Mouse (Mus musculus): Measurements from ENCODE around the gene Adam8.

The Adam8 gene

GRCm38 (mm10) chr7:139979011-139979719 is 13.2 kb downstream of the Adam8 start:
- DNase-seq (ENCODE audit: low spot score): no peak

- DNase-seq (ENCODE audit: low spot score): peak; percentile 75
Measured at GRCm38 (mm10) chr7:139978278-139978892, 14.0 kb downstream of the Adam8 start, which contains the start of gene 6430531B16Rik. TSS of gene 6430531B16Rik (minus strand) at chr7:139978755.

GRCm38 (mm10) chr7:139975471-139975870 is 16.9 kb downstream of the Adam8 start:
- DNase-seq (ENCODE audit: low spot score): peak; percentile 64

- no peak for DNase-seq (ENCODE audit: low spot score)
Measured at GRCm38 (mm10) chr7:139974307-139974706, 18.1 kb downstream of the Adam8 start.

- no peak for DNase-seq (ENCODE audit: low spot score)
Measured at GRCm38 (mm10) chr7:139972923-139973331, 19.4 kb downstream of the Adam8 start.

GRCm38 (mm10) chr7:139971436-139971835 is 20.9 kb downstream of the Adam8 start:
- DNase-seq (ENCODE audit: low spot score): no peak

GRCm38 (mm10) chr7:139970979-139971378 is 21.4 kb downstream of the Adam8 start:
- DNase-seq (ENCODE audit: low spot score): no peak

GRCm38 (mm10) chr7:139970216-139970919 is 22.0 kb downstream of the Adam8 start:
- DNase-seq (ENCODE audit: low spot score): no peak

GRCm38 (mm10) chr7:139969348-139970130 is 22.8 kb downstream of the Adam8 start:
- peak; percentile 63 for DNase-seq (ENCODE audit: low spot score)

- DNase-seq (ENCODE audit: low spot score): no peak
Measured at GRCm38 (mm10) chr7:139968428-139968827, 23.9 kb downstream of the Adam8 start.

- DNase-seq (ENCODE audit: low spot score): no peak
Measured at GRCm38 (mm10) chr7:139967175-139967574, 25.2 kb downstream of the Adam8 start.

GRCm38 (mm10) chr7:139963814-139964213 is 28.5 kb downstream of the Adam8 start:
- no peak for DNase-seq (ENCODE audit: low spot score)

- DNase-seq (ENCODE audit: low spot score): no peak
Measured at GRCm38 (mm10) chr7:139961141-139961540, 31.2 kb downstream of the Adam8 start.

GRCm38 (mm10) chr7:139957958-139958357 is 34.4 kb downstream of the Adam8 start:
- no peak for DNase-seq (ENCODE audit: low spot score)

GRCm38 (mm10) chr7:139957437-139957836 is 34.9 kb downstream of the Adam8 start:
- DNase-seq (ENCODE audit: low spot score): no peak

GRCm38 (mm10) chr7:139956658-139957057 is 35.7 kb downstream of the Adam8 start:
- no peak for DNase-seq (ENCODE audit: low spot score)

GRCm38 (mm10) chr7:139955505-139955904 is 36.9 kb downstream of the Adam8 start:
- no peak for DNase-seq (ENCODE audit: low spot score)

GRCm38 (mm10) chr7:139951991-139952633 is 40.2 kb downstream of the Adam8 start:
- no peak for DNase-seq (ENCODE audit: low spot score)

- DNase-seq (ENCODE audit: low spot score): peak; percentile 53
Measured at GRCm38 (mm10) chr7:139951079-139951478, 41.3 kb downstream of the Adam8 start.

- peak; percentile 75 for DNase-seq (ENCODE audit: low spot score)
Measured at GRCm38 (mm10) chr7:139950283-139950971, 41.9 kb downstream of the Adam8 start.

GRCm38 (mm10) chr7:139949893-139950282 is 42.5 kb downstream of the Adam8 start:
- no peak for DNase-seq (ENCODE audit: low spot score)
